Mouse (Mus musculus) ES-Bruce4 (cell line): ENCODE measurements at regions not wholly inside any gene's neighbourhood (a gene's known extent, or its start where the extent isn't known, plus 50 kb on each side); places are given as distances from the start of the nearest gene placed in this dataset.

Source experiments
- CTCF ChIP-seq: IDR thresholded peaks from one replicate; pipeline ENCODE4 v1.8.1; 2011; ENCODE audit warnings: low read depth, low read length
- POLR2A ChIP-seq: IDR thresholded peaks from one replicate; pipeline ENCODE4 v1.8.1; 2011; ENCODE audit warnings: low read length; ENCODE audit not compliant: insufficient read depth

DNA sequence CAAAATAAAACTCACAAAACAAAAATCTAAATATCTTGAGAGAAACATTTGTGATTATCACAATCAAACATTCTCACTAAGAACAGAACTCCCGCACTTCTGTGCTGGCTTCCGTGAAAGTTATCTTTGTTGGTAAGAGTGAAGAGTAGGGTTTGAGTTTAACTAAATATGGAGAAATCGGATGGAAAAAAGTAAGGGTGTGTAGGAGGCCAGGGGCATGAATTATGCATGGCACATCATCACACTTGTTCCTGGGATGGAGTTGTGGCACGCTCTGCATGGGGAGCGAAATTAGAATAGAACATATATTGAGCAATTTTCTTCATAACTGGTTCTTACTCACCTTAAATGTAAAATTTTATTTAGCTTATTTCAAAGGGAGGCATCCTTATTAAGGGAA lies 191.2 kb downstream of the Lnpk start:
- no peak for TF ChIP-seq CTCF
- no peak for TF ChIP-seq POLR2A
